In genomic region chr5:145083632-145084451, GRCm38 (mm10) we compare ENCODE assay signal across 8 mouse cellular contexts. TPM values are rescaled to one million over a fixed set of nuclear protein-coding genes. Genes with fewer than 3 reads are reported as not detected.
A peak's percentile ranks its signal among the peaks of the same experiment; 100 is the strongest.
DNase-seq lines count a peak whose midpoint lies in the region; ATAC-seq and TF ChIP-seq lines count a peak whose summit lies in the region.

TSS of gene Arpc1a (plus strand) at chr5:145083830.
TSS of gene Kpna7 (minus strand) at chr5:145084030.

- under 1% methylated on average over 54 of the region's 54 CpGs for WGBS in cerebellum, adult 2 months
- WGBS in lung, embryonic 16.5 days, result under 1% methylated on average over 54 of the region's 54 CpGs

- H3K4me1 ChIP-seq in MEL (ENCODE audit: control insufficient read depth in 1 of 2, insufficient read depth in 2 of 2, low read length in 2 of 2), result peaks cover 6 to 10% of the 10 kb centered on the region in 2 experiments
- H3K4me1 ChIP-seq in cerebellum, adult 2 months (ENCODE audit: control insufficient read depth, insufficient read depth, low read length), result no peaks in the 10 kb centered on the region; the same call in 1 of the 2 replicates
- peaks cover 10% of the 10 kb centered on the region; the same call in 1 of the 2 replicates for H3K4me1 ChIP-seq in lung, embryonic 16.5 days (replicated peaks; ENCODE audit: control insufficient read depth, insufficient read depth, low read length)

- H3K27ac ChIP-seq in MEL (ENCODE audit: control insufficient read depth, low read depth, low read length), result peak within 1 kb of the TSS; percentile 44
- H3K27ac ChIP-seq in cerebellum, adult 2 months (ENCODE audit: insufficient read depth, low read length), result peak within 1 kb of the TSS; percentile 45
- peak within 1 kb of the TSS; percentile 69 for H3K27ac ChIP-seq in lung, embryonic 16.5 days (ENCODE audit: low read length)

- H3K9me3 ChIP-seq in MEL (replicated peaks; ENCODE audit: insufficient read depth, low read length), result no peaks in the 10 kb centered on the region
- H3K9me3 ChIP-seq in lung, embryonic 16.5 days (ENCODE audit: control insufficient read depth, low read length), result no peaks in the 10 kb centered on the region

- TF ChIP-seq RAD21 in MEL (IDR thresholded peaks at IDR 0.05; ENCODE audit: low read depth, low read length), result no peak

- TF ChIP-seq EP300 in MEL (IDR thresholded peaks at IDR 0.05; ENCODE audit: low read depth in 1 of 2, low read length in 2 of 2), result no peak

- peak; percentile 70 to 93 for TF ChIP-seq POLR2A in MEL (IDR thresholded peaks at IDR 0.05; ENCODE audit: control insufficient read depth in 1 of 2, insufficient read depth in 1 of 2, low read depth in 1 of 2, low read length in 2 of 2, poor library complexity in 1 of 2)
- TF ChIP-seq POLR2A in cerebellum, adult 2 months (IDR thresholded peaks at IDR 0.05; ENCODE audit: borderline replicate concordance, insufficient read depth, low read length), result peak; percentile 77

- H3K27me3 ChIP-seq in MEL (ENCODE audit: control insufficient read depth in 1 of 2, insufficient read depth in 2 of 2, low read length in 2 of 2), result no peaks in the 10 kb centered on the region
- H3K27me3 ChIP-seq in cerebellum, adult 2 months (ENCODE audit: control insufficient read depth, insufficient read depth, low read length), result no peaks in the 10 kb centered on the region
- H3K27me3 ChIP-seq in lung, embryonic 16.5 days (ENCODE audit: control insufficient read depth, insufficient read depth, low read depth, low read length), result no peaks in the 10 kb centered on the region

- DNase-seq in MEL (ENCODE audit: low read depth, low spot score), result peak; percentile 95
- DNase-seq in cerebellum, adult 2 months, result peak; percentile 91 to 95
- peak; percentile 96 for DNase-seq in forelimb bud, embryonic 11.5 days (ENCODE audit: low read depth, low spot score)
- peak; percentile 46 for DNase-seq in layer of hippocampus, adult 9-10 months (ENCODE audit: low spot score)
- DNase-seq in ovary, postnatal 10 days (ENCODE audit: low spot score), result peak; percentile 77
- DNase-seq in thymus, postnatal 10 days (ENCODE audit: low spot score in 2 of 2), result peak; percentile 88 to 95

- H3K9ac ChIP-seq in MEL (ENCODE audit: control insufficient read depth, low read depth, low read length, poor library complexity, severe bottlenecking), result peak within 1 kb of the TSS; percentile 94
- H3K9ac ChIP-seq in lung, embryonic 16.5 days (ENCODE audit: low read length), result peak within 1 kb of the TSS; percentile 98

- peak; percentile 93 to 97 for ATAC-seq in hematopoietic stem cell, adult 5-6 weeks (replicated peaks in 1 of 2; ENCODE audit: insufficient read depth in 1 of 2, low FRiP score in 2 of 2, low TSS enrichment in 1 of 2, low read depth in 1 of 2, poor library complexity in 2 of 2, severe bottlenecking in 2 of 2)
- ATAC-seq in lung, embryonic 16.5 days (ENCODE audit: low read depth), result peak; percentile 97

- peak within 1 kb of the TSS; percentile 94 for H3K4me2 ChIP-seq in lung, embryonic 16.5 days (ENCODE audit: low read depth, low read length)

- peaks cover 8 to 18% of the 10 kb centered on the region in 2 experiments for H3K36me3 ChIP-seq in MEL (ENCODE audit: control insufficient read depth in 1 of 2, insufficient read depth in 2 of 2, low read length in 2 of 2)
- 0 out of 2 replicates have a peak, but pooled peaks cover 2% of the 10 kb centered on the region for H3K36me3 ChIP-seq in lung, embryonic 16.5 days (ENCODE audit: control insufficient read depth, insufficient read depth, low read length)

- peak within 1 kb of the TSS; percentile 73 to 97 for H3K4me3 ChIP-seq in MEL (ENCODE audit: control insufficient read depth in 1 of 2, insufficient read depth in 1 of 2, low read depth in 2 of 2, low read length in 2 of 2)
- H3K4me3 ChIP-seq in cerebellum, adult 2 months (replicated peaks; ENCODE audit: insufficient read depth, low read depth, low read length), result peak within 1 kb of the TSS; percentile 66
- peak within 1 kb of the TSS; percentile 95 for H3K4me3 ChIP-seq in lung, embryonic 16.5 days (ENCODE audit: low read length)

- peaks cover 43% of the 10 kb centered on the region for H3K79me2 ChIP-seq in MEL (ENCODE audit: control insufficient read depth, insufficient read depth, low read length, poor library complexity)

- no peak for TF ChIP-seq CTCF in MEL (IDR thresholded peaks at IDR 0.05 in 2 of 3, conservative IDR thresholded peaks at IDR 0.05 in 1 of 3; ENCODE audit: control insufficient read depth in 1 of 3, insufficient read depth in 1 of 3, low read depth in 2 of 3, low read length in 3 of 3, poor library complexity in 1 of 3, severe bottlenecking in 1 of 3)
- TF ChIP-seq CTCF in cerebellum, adult 2 months (IDR thresholded peaks at IDR 0.05; ENCODE audit: borderline replicate concordance, insufficient read depth, low read depth, low read length), result no peak

TF ChIP-seq in MEL, 35 proteins besides CTCF, POLR2A, EP300 and RAD21 (continues in another document):
- TF ChIP-seq SMC3 (IDR thresholded peaks at IDR 0.05; ENCODE audit: low read depth, low read length), result no peak
- no peak for TF ChIP-seq ZNF384 (IDR thresholded peaks at IDR 0.05; ENCODE audit: low read depth, low read length)
- TF ChIP-seq JUND (IDR thresholded peaks at IDR 0.05; ENCODE audit: low read depth, low read length), result no peak
- TF ChIP-seq MYC (IDR thresholded peaks at IDR 0.05; ENCODE audit: low read depth, low read length), result no peak
- TF ChIP-seq UBTF (IDR thresholded peaks at IDR 0.05; ENCODE audit: borderline replicate concordance, insufficient read depth, low read depth, low read length), result no peak
- 0 out of 2 replicates have a peak, but pooled peaks have one; percentile 28 for TF ChIP-seq RCOR1 (IDR thresholded peaks at IDR 0.05; ENCODE audit: low read depth, low read length)
- TF ChIP-seq NELFE (IDR thresholded peaks at IDR 0.05; ENCODE audit: low read depth, low read length), result peak; percentile 86
- TF ChIP-seq MAFK (IDR thresholded peaks at IDR 0.05; ENCODE audit: borderline replicate concordance, low read depth, low read length), result no peak
- TF ChIP-seq TAL1 (IDR thresholded peaks at IDR 0.05; ENCODE audit: low read length), result no peak
- TF ChIP-seq BHLHE40 (IDR thresholded peaks at IDR 0.05; ENCODE audit: borderline replicate concordance, low read depth, low read length), result no peak
- TF ChIP-seq MAZ (IDR thresholded peaks at IDR 0.05; ENCODE audit: low read depth, low read length), result peak; percentile 82; the same call in 1 of the 2 replicates
- 0 out of 2 replicates have a peak, but pooled peaks have one; percentile 64 for TF ChIP-seq ZMIZ1 (IDR thresholded peaks at IDR 0.05; ENCODE audit: low read depth, low read length)
- no peak for TF ChIP-seq USF2 (IDR thresholded peaks at IDR 0.05; ENCODE audit: borderline replicate concordance in 1 of 2, insufficient read depth in 1 of 2, low read depth in 1 of 2, low read length in 2 of 2)
- no peak; the same call in none of the 2 replicates for TF ChIP-seq MXI1 (IDR thresholded peaks at IDR 0.05; ENCODE audit: low read depth, low read length)
- TF ChIP-seq MEF2A (IDR thresholded peaks at IDR 0.05; ENCODE audit: extremely low read depth, insufficient replicate concordance, low read depth, low read length, poor library complexity, severe bottlenecking), result no peak
- peak; percentile 99 for TF ChIP-seq ELF1 (IDR thresholded peaks at IDR 0.05; ENCODE audit: low read depth, low read length)
- TF ChIP-seq POLR2AphosphoS2 (IDR thresholded peaks at IDR 0.05; ENCODE audit: low read length), result peak; percentile 59; the same call in 1 of the 2 replicates
- 0 out of 2 replicates have a peak, but pooled peaks have one; percentile 45 for TF ChIP-seq USF1 (IDR thresholded peaks at IDR 0.05; ENCODE audit: low read depth, low read length)
- peak; percentile 52; the same call in 1 of the 2 replicates for TF ChIP-seq KAT2A (conservative IDR thresholded peaks at IDR 0.05; ENCODE audit: low read depth, low read length)
- no peak for TF ChIP-seq GABPA (IDR thresholded peaks at IDR 0.05; ENCODE audit: low read depth, low read length)
- peak; percentile 53 for TF ChIP-seq MAX (IDR thresholded peaks at IDR 0.05; ENCODE audit: low read length)
- no peak for TF ChIP-seq ZKSCAN1 (IDR thresholded peaks at IDR 0.05; ENCODE audit: low read depth, low read length)
- TF ChIP-seq MYB (IDR thresholded peaks at IDR 0.05; ENCODE audit: low read depth, low read length), result no peak; the same call in 1 of the 2 replicates
- TF ChIP-seq ETS1 (IDR thresholded peaks at IDR 0.05; ENCODE audit: low read depth, low read length), result peak; percentile 52; the same call in 1 of the 2 replicates
- peak; percentile 60; the same call in 1 of the 2 replicates for TF ChIP-seq TCF12 (IDR thresholded peaks at IDR 0.05; ENCODE audit: low read depth, low read length)
- peak; percentile 85 for TF ChIP-seq HCFC1 (IDR thresholded peaks at IDR 0.05; ENCODE audit: low read depth, low read length)
- peak; percentile 89 for TF ChIP-seq SIN3A (IDR thresholded peaks at IDR 0.05; ENCODE audit: low read length)
- TF ChIP-seq POLR2AphosphoS5 (IDR thresholded peaks at IDR 0.05; ENCODE audit: borderline replicate concordance, low read depth, low read length), result no peak
- no peak for TF ChIP-seq CHD2 (IDR thresholded peaks at IDR 0.05; ENCODE audit: low read length)
- peak; percentile 94 for TF ChIP-seq NRF1 (IDR thresholded peaks at IDR 0.05; ENCODE audit: insufficient read depth, low read depth, low read length, poor library complexity, severe bottlenecking)
- no peak for TF ChIP-seq ZC3H11A (IDR thresholded peaks at IDR 0.05; ENCODE audit: low read depth, low read length)
- peak; percentile 60 for TF ChIP-seq TBP (IDR thresholded peaks at IDR 0.05; ENCODE audit: low read depth, low read length)
- TF ChIP-seq E2F4 (IDR thresholded peaks at IDR 0.05; ENCODE audit: borderline replicate concordance, low read depth, low read length), result no peak

RNA-seq across cellular contexts. Expression of gene Arpc1a, which starts in this region (rescaled TPM):
- 85.8 and 96.9 TPM in 2 replicates for total RNA-seq in MEL (2012; rRNA removed)
- 100 to 1,000 TPM; 187 to 306 TPM for polyA plus RNA-seq in MEL (2012; ENCODE audit: insufficient read depth in 1 of 2, insufficient read length in 2 of 2, low read depth in 1 of 2, low replicate concordance in 2 of 2, missing spikeins in 1 of 2)
- 214 and 221 TPM in 2 replicates for polyA plus RNA-seq in cerebellum, adult 2 months (2012; rRNA removed)
- total RNA-seq in hematopoietic stem cell, adult 5-6 weeks (2017), result 51.2 and 80.2 TPM in 2 replicates
- polyA plus RNA-seq in lung, embryonic 16.5 days (2015; fragmentation: Nextera tagmentation; extraction: Ambion mirVana), result 146 and 150 TPM in 2 replicates

RNA-seq across cellular contexts. Expression of gene Kpna7, which starts in this region (rescaled TPM):
- 0.35 and 2.5 TPM in 2 replicates for total RNA-seq in MEL (2012; rRNA removed)
- polyA plus RNA-seq in MEL (2012; ENCODE audit: insufficient read depth in 1 of 2, insufficient read length in 2 of 2, low read depth in 1 of 2, low replicate concordance in 2 of 2, missing spikeins in 1 of 2), result 1 to 10 TPM in 1 of 2 experiments, not detected in 1; 2.2 TPM
- polyA plus RNA-seq in cerebellum, adult 2 months (2012; rRNA removed), result not detected in 2 replicates
- total RNA-seq in hematopoietic stem cell, adult 5-6 weeks (2017), result not detected in 2 replicates
- not detected in 2 replicates for polyA plus RNA-seq in lung, embryonic 16.5 days (2015; fragmentation: Nextera tagmentation; extraction: Ambion mirVana)

Comparison
In these comparisons a context has a peak if more than half of its experiments do, and no peak if none do; other contexts are left out.
1. Peak in every context shown above with its lines: DNase-seq, ATAC-seq, H3K4me3 ChIP-seq and H3K27ac ChIP-seq.
2. DNase-seq: peak in every context shown above with its lines; median percentile 96 in forelimb bud, embryonic 11.5 days; 95 in MEL; 93 in cerebellum, adult 2 months; 92 in thymus, postnatal 10 days; 77 in ovary, postnatal 10 days; 46 in layer of hippocampus, adult 9-10 months.